Mouse (Mus musculus): Measurements from ENCODE around the gene Hbs1l. TPM values are rescaled to one million over a fixed set of nuclear protein-coding genes. Genes with fewer than 3 reads are reported as not detected.

Gene Hbs1l
- polyA plus RNA-seq (2014; fragmentation: Illumina TruSeq; extraction: RNeasy Lipid Tissue Mini Kit (QIAGEN cat#74804); ENCODE audit: low read depth, low replicate concordance), result 61.5 TPM

DNA sequence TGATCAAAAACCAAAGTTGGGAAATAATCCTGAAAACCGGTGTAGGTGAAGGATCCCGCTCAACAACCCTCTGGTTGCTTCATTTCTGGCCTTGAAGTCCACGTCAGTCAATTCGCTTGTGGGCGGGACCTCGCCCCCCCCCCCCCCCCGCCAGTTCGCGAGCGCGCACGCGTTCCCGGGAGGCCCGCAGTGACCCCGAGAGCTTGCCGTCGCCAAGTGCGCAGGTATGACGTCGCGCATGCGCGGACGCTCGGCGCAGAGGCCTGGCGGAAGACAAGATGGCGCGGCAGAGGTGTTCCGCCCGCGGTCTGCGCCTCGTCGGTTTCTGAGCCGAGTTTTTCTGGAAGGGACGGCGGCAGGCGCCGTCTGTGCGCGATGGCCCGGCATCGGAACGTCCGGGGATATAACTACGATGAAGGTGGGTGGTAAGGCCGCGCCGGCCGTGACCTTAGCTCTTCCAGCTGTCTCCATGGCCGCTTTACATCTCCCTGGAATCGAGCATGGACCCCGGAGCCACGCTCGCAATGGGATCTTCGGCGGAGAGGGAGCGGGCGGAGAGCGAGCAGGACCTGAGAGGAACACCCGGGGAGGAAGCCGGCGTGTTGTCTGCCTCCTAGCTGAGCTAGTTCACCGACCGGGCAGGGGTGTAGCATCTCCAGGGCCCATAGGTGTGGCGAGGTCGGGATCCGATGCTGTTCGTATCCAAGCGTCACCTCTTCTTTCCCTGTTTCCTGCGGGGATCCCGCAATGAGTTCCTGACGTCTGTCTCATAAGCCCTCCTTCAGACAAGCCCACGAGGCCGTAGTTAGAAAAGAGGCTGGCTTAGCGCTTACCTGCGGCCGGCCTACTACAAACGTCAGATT lies at the start of gene Hbs1l:
Gene Hbs1l (plus strand): TSS at position 221 of the 863 bp plus-strand sequence.

GRCm38 (mm10) chr10:21376682-21377473 lies 81.1 kb downstream of the Hbs1l start, which contains the start of gene Aldh8a1:
Gene Aldh8a1 (plus strand): TSS chr10:21377291.

Other genes with a start within 250 kb of the Hbs1l start
- gene Myb, start 135.0 kb upstream of the Hbs1l start, polyA plus RNA-seq (2014; fragmentation: Illumina TruSeq; extraction: RNeasy Lipid Tissue Mini Kit (QIAGEN cat#74804); ENCODE audit: low read depth, low replicate concordance), result not detected
- 0.58 TPM for gene Aldh8a1, start 81.3 kb downstream of the Hbs1l start, polyA plus RNA-seq (2014; fragmentation: Illumina TruSeq; extraction: RNeasy Lipid Tissue Mini Kit (QIAGEN cat#74804); ENCODE audit: low read depth, low replicate concordance)